In genomic region chr12:84813773-84814172, GRCm38 (mm10) we compare ENCODE assay signal across 11 mouse cellular contexts. TPM values are rescaled to one million over a fixed set of nuclear protein-coding genes. Genes with fewer than 3 reads are reported as not detected.
DNase-seq lines count a peak whose midpoint lies in the region; ATAC-seq and TF ChIP-seq lines count a peak whose summit lies in the region.
"Had no signal": no experiment of that assay in that cellular context is flagged by ENCODE, and none has a peak within 500 bp of the region (broad histone marks: within the 10 kb centered on the region; RNA-seq: fewer than 3 reads in every experiment).

No protein-coding gene starts in this region.

- peak; percentile 19; the same call in 1 of the 2 replicates for ATAC-seq in lung, postnatal 0 days

- no peak for TF ChIP-seq EP300 in CH12.LX (IDR thresholded peaks at IDR 0.05; ENCODE audit: low read length)
- no peak for TF ChIP-seq EP300 in lung, postnatal 0 days (IDR thresholded peaks at IDR 0.05)

- TF ChIP-seq CTCF in layer of hippocampus, adult 2 months (conservative IDR thresholded peaks at IDR 0.05) = peak; percentile 36
- TF ChIP-seq CTCF in CH12.LX (conservative IDR thresholded peaks at IDR 0.05 in 1 of 2, IDR thresholded peaks at IDR 0.05 in 1 of 2; ENCODE audit: low read depth in 2 of 2, low read length in 2 of 2) = peak in 1 of 2 experiments; percentile 62; a peak in 2 of 4 replicates
- TF ChIP-seq CTCF in lung, postnatal 0 days (IDR thresholded peaks at IDR 0.05) = peak; percentile 63

- no peaks in the 10 kb centered on the region for H3K9me3 ChIP-seq in CH12.LX (replicated peaks; ENCODE audit: low read length)
- H3K9me3 ChIP-seq in lung, postnatal 0 days (ENCODE audit: low read length) = no peaks in the 10 kb centered on the region
- H3K9me3 ChIP-seq: heart, embryonic 13.5 days; limb, embryonic 12.5 days; midbrain, embryonic 12.5 days; neural tube, embryonic 12.5 days had no signal

- dilution Hi-C loops in CH12.LX (cut with MboI; ENCODE audit: extremely low pct_ligation_motif_present, extremely low pct_unique_long_range_greater_than_20kb, low sequenced_read_pairs) = no loop called here

- H3K79me2 ChIP-seq in CH12.LX (replicated peaks; ENCODE audit: control insufficient read depth, extremely low read depth, insufficient read depth, poor library complexity, severe bottlenecking) = no peaks in the 10 kb centered on the region

- WGBS in lung, postnatal 0 days = 41% methylated on average over 7 of the region's 7 CpGs

- peak; percentile 52 for TF ChIP-seq RAD21 in CH12.LX (IDR thresholded peaks at IDR 0.05; ENCODE audit: low read depth, low read length)

- H3K4me1 ChIP-seq in CH12.LX (ENCODE audit: control insufficient read depth in 1 of 2, insufficient read depth in 2 of 2) = peaks cover 0 to 12% of the 10 kb centered on the region in 2 experiments; a peak in 2 of 4 replicates
- H3K4me1 ChIP-seq in lung, postnatal 0 days (ENCODE audit: insufficient read depth, low read depth, low read length) = peaks cover 6% of the 10 kb centered on the region
- H3K4me1 ChIP-seq: limb, embryonic 12.5 days; midbrain, embryonic 12.5 days; neural tube, embryonic 12.5 days had no signal

- no peak for DNase-seq in layer of hippocampus, adult 2 months (ENCODE audit: low spot score in 2 of 2)
- no peak for DNase-seq in layer of hippocampus, adult 18-20 months (ENCODE audit: low spot score in 2 of 2)
- DNase-seq in CH12.LX (ENCODE audit: extremely low read depth) (peak; percentile 26), NIH3T3 (ENCODE audit: low read depth) (peak; percentile 52)
- DNase-seq in lung, postnatal 0 days (ENCODE audit: low spot score) = peak; percentile 71
- no peak for DNase-seq in ovary, adult 18-20 months (ENCODE audit: low spot score)
- no peak for DNase-seq in yolk sac, embryonic 10.5 days (ENCODE audit: low spot score)

- no peaks in the 10 kb centered on the region for H3K36me3 ChIP-seq in CH12.LX (replicated peaks in 1 of 2; ENCODE audit: control insufficient read depth in 1 of 2, insufficient read depth in 1 of 2, low read length in 1 of 2)
- no peaks in the 10 kb centered on the region for H3K36me3 ChIP-seq in lung, postnatal 0 days (ENCODE audit: insufficient read depth, low read length)
- H3K36me3 ChIP-seq: heart, embryonic 13.5 days; limb, embryonic 12.5 days; midbrain, embryonic 12.5 days; neural tube, embryonic 12.5 days had no signal

- no peak for TF ChIP-seq POLR2A in CH12.LX (IDR thresholded peaks at IDR 0.05; ENCODE audit: low read depth, low read length)

- no peak overlapping the region for H3K4me3 ChIP-seq in layer of hippocampus, adult 2 months
- no peak overlapping the region for H3K4me3 ChIP-seq in CH12.LX (replicated peaks in 1 of 3; ENCODE audit: low read depth in 2 of 3, low read length in 2 of 3, poor library complexity in 1 of 3)
- H3K4me3 ChIP-seq in lung, postnatal 0 days (ENCODE audit: low read depth, low read length) = no peak overlapping the region
- H3K4me3 ChIP-seq: heart, embryonic 13.5 days; limb, embryonic 12.5 days; midbrain, embryonic 12.5 days; neural tube, embryonic 12.5 days had no signal

- H3K4me2 ChIP-seq in CH12.LX (ENCODE audit: insufficient read depth, low read depth, poor library complexity, severe bottlenecking) = no peak overlapping the region
- H3K4me2 ChIP-seq in lung, postnatal 0 days (replicated peaks; ENCODE audit: low read depth, low read length) = no peak overlapping the region
- H3K4me2 ChIP-seq: heart, embryonic 13.5 days; limb, embryonic 12.5 days; midbrain, embryonic 12.5 days; neural tube, embryonic 12.5 days had no signal

- H3K27me3 ChIP-seq in CH12.LX (replicated peaks) = no peaks in the 10 kb centered on the region
- H3K27me3 ChIP-seq in lung, postnatal 0 days (replicated peaks; ENCODE audit: insufficient read depth, low read length) = no peaks in the 10 kb centered on the region
- H3K27me3 ChIP-seq: limb, embryonic 12.5 days; midbrain, embryonic 12.5 days; neural tube, embryonic 12.5 days had no signal

- no peak overlapping the region for H3K27ac ChIP-seq in layer of hippocampus, adult 2 months
- H3K27ac ChIP-seq in CH12.LX (ENCODE audit: insufficient read depth, low read depth) = no peak overlapping the region
- peak overlapping the region; percentile 47; the same call in 1 of the 2 replicates for H3K27ac ChIP-seq in lung, postnatal 0 days (ENCODE audit: low read length)
- H3K27ac ChIP-seq: heart, embryonic 13.5 days; limb, embryonic 12.5 days; midbrain, embryonic 12.5 days; neural tube, embryonic 12.5 days had no signal

- H3K9ac ChIP-seq in CH12.LX (ENCODE audit: insufficient read depth, low read depth) = no peak overlapping the region
- no peak overlapping the region for H3K9ac ChIP-seq in lung, postnatal 0 days (replicated peaks; ENCODE audit: low read depth)
- H3K9ac ChIP-seq: heart, embryonic 13.5 days; limb, embryonic 12.5 days; midbrain, embryonic 12.5 days; neural tube, embryonic 12.5 days had no signal

- in situ Hi-C loops in CH12.LX (cut with MboI; ENCODE audit: low pct_ligation_motif_present, low pct_unique_long_range_greater_than_20kb, low sequenced_read_pairs) = loop anchor here (25.0 kb wide), 1 partner anchor 174 kb away; the partner anchor contains the start of gene Ylpm1

TF ChIP-seq in CH12.LX, 34 proteins besides CTCF, POLR2A, EP300 and RAD21:
- TF ChIP-seq KAT2A (IDR thresholded peaks at IDR 0.05; ENCODE audit: insufficient replicate concordance, low read length) (no peak), TBP (conservative IDR thresholded peaks at IDR 0.05; ENCODE audit: low read depth, low read length) (no peak), SMC3 (IDR thresholded peaks at IDR 0.05; ENCODE audit: low read depth, low read length) (peak; percentile 54), ELF1 (IDR thresholded peaks at IDR 0.05; ENCODE audit: low read depth, low read length) (0 out of 2 replicates have a peak, but pooled peaks have one; percentile 22), ZC3H11A (IDR thresholded peaks at IDR 0.05; ENCODE audit: low read depth, low read length) (no peak), CHD2 (IDR thresholded peaks at IDR 0.05; ENCODE audit: low read length) (no peak), NELFE (IDR thresholded peaks at IDR 0.05; ENCODE audit: low read depth, low read length) (no peak), IRF4 (IDR thresholded peaks at IDR 0.05; ENCODE audit: low read depth, low read length) (no peak), POLR2AphosphoS2 (IDR thresholded peaks at IDR 0.05; ENCODE audit: low read depth, low read length) (no peak)

RNA-seq across cellular contexts. Expression of gene Isca2, which starts 40.7 kb away (rescaled TPM):
- 10 to 100 TPM; 51.6 to 64.3 TPM for total RNA-seq in layer of hippocampus, adult 2 months (2021)
- total RNA-seq in layer of hippocampus, adult 18-20 months (2021) = 10 to 100 TPM; 59.3 to 60.2 TPM
- total RNA-seq in CH12.LX (2012; rRNA removed) (59.1 and 59.7 TPM in 2 replicates), CH12.LX (2014; rRNA removed) (75.3 and 90.4 TPM in 2 replicates)
- polyA plus RNA-seq in CH12.LX (2012; ENCODE audit: insufficient read length, low read depth) = 50.4 and 55.1 TPM in 2 replicates
- 103 and 105 TPM in 2 replicates for polyA plus RNA-seq in lung, postnatal 0 days (2015; fragmentation: Nextera tagmentation; extraction: Ambion mirVana)

RNA-seq across cellular contexts. Expression of gene Npc2, which starts 40.8 kb away (rescaled TPM):
- 10 to 100 TPM; 25.9 to 28.2 TPM for total RNA-seq in layer of hippocampus, adult 2 months (2021)
- 10 to 100 TPM; 27.2 to 28.9 TPM for total RNA-seq in layer of hippocampus, adult 18-20 months (2021)
- total RNA-seq in CH12.LX (2012; rRNA removed) (63.7 and 73.4 TPM in 2 replicates), CH12.LX (2014; rRNA removed) (97.5 and 98.5 TPM in 2 replicates)
- 80.3 and 89.0 TPM in 2 replicates for polyA plus RNA-seq in CH12.LX (2012; ENCODE audit: insufficient read length, low read depth)
- polyA plus RNA-seq in lung, postnatal 0 days (2015; fragmentation: Nextera tagmentation; extraction: Ambion mirVana) = 523 and 558 TPM in 2 replicates

Comparison
In these comparisons a context has a peak if more than half of its experiments do, and no peak if none do; other contexts are left out.
1. DNase-seq: peak in CH12.LX (single experiment), NIH3T3 (single experiment) and lung, postnatal 0 days (single experiment); none in layer of hippocampus, adult 2 months (0 of 2), layer of hippocampus, adult 18-20 months (0 of 2), ovary, adult 18-20 months (single experiment) and yolk sac, embryonic 10.5 days (single experiment).